Mouse (Mus musculus): ENCODE measurements at regions not wholly inside any gene's neighbourhood (a gene's known extent, or its start where the extent isn't known, plus 50 kb on each side); places are given as distances from the start of the nearest gene placed in this dataset.

- Histone ChIP-seq H3K4me3 (no peak overlapping the region), H3K27me3 (ENCODE audit: low read depth, poor library complexity, severe bottlenecking) (no peaks in the 10 kb centered on the region), H3K27ac (replicated peaks) (no peak overlapping the region), H3K36me3 (no peaks in the 10 kb centered on the region), H3K9me3 (replicated peaks) (no peaks in the 10 kb centered on the region), H3K4me1 (peaks cover 6% of the 10 kb centered on the region)
- 90% methylated on average over 3 of the region's 3 CpGs for WGBS
- DNase-seq (ENCODE audit: low spot score): no peak
These were observed 102.6 kb downstream of the Plk2 start for GRCm38 (mm10) chr13:110497461-110497860.

GRCm38 (mm10) chr13:110507814-110508362 is 113.0 kb downstream of the Plk2 start:
- H3K4me1 ChIP-seq: no peaks in the 10 kb centered on the region
- no peak for DNase-seq (ENCODE audit: low spot score)
- no peaks in the 10 kb centered on the region for H3K36me3 ChIP-seq
- no peaks in the 10 kb centered on the region; the same call in 1 of the 2 replicates for H3K9me3 ChIP-seq (replicated peaks)
- H3K27ac ChIP-seq (replicated peaks): no peak overlapping the region
- H3K27me3 ChIP-seq (ENCODE audit: low read depth, poor library complexity, severe bottlenecking): no peaks in the 10 kb centered on the region
- H3K4me3 ChIP-seq: no peak overlapping the region
- 70% methylated on average over 1 of the region's 1 CpGs for WGBS

- Histone ChIP-seq H3K36me3 (no peaks in the 10 kb centered on the region), H3K4me1 (no peaks in the 10 kb centered on the region), H3K4me3 (no peak overlapping the region), H3K27me3 (ENCODE audit: low read depth, poor library complexity, severe bottlenecking) (no peaks in the 10 kb centered on the region), H3K27ac (replicated peaks) (no peak overlapping the region), H3K9me3 (replicated peaks) (no peaks in the 10 kb centered on the region)
- DNase-seq (ENCODE audit: low spot score): no peak
- 91% methylated on average over 8 of the region's 8 CpGs for WGBS
These were observed 123.1 kb downstream of the Plk2 start for GRCm38 (mm10) chr13:110517986-110518385.

DNA sequence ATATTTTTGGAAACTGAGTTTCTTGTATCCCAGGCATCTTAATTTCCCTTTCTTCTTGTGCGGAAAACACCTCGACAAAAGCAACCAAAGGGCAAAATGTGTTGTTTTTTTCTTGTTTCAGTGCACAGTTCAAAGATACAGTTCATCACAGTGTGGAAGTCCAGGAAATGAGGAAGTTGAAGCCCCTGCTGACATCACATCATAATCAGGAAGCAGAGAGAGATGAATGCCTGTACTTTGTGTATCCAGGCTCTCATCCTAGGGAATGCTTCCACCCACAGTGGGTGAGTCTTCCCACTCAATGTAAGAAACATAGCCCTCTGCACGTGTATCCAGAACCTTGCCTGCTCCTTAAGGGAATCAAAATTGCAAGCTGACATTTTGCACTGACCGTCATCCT is 128.1 kb downstream of the Plk2 start:
- Histone ChIP-seq H3K4me1 (no peaks in the 10 kb centered on the region), H3K4me3 (no peak overlapping the region), H3K27ac (replicated peaks) (no peak overlapping the region), H3K9me3 (replicated peaks) (no peaks in the 10 kb centered on the region), H3K27me3 (ENCODE audit: low read depth, poor library complexity, severe bottlenecking) (no peaks in the 10 kb centered on the region), H3K36me3 (no peaks in the 10 kb centered on the region)
- DNase-seq (ENCODE audit: low spot score): no peak
- WGBS: 95% methylated on average over 4 of the region's 4 CpGs

- H3K27me3 ChIP-seq (ENCODE audit: low read depth, poor library complexity, severe bottlenecking): no peaks in the 10 kb centered on the region
- H3K9me3 ChIP-seq (replicated peaks): no peaks in the 10 kb centered on the region
- no peaks in the 10 kb centered on the region for H3K36me3 ChIP-seq
- DNase-seq (ENCODE audit: low spot score): no peak
- H3K27ac ChIP-seq (replicated peaks): no peak overlapping the region
- no peaks in the 10 kb centered on the region for H3K4me1 ChIP-seq
- H3K4me3 ChIP-seq: no peak overlapping the region
- 94% methylated on average over 3 of the region's 3 CpGs for whole genome bisulfite sequencing
These were observed 132.8 kb downstream of the Plk2 start for GRCm38 (mm10) chr13:110527681-110528080.

DNA sequence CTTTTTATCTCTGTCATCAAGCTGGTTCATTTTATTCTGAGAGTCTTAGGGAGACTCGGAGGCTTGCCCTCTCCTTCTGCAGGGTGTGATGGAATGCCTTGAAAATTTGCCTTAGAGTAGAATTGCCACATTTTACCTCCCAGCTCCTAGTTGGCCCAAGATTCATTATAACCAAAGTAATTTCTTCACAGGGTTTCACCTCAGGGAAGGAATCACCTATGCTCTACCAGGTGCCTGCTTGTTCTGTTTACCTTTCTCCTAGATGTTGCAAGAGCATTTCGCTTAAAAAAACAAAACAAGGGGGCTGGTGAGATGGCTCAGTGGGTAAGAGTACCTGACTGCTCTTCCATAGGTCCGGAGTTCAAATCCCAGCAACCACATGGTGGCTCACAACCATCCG is 134.8 kb downstream of the Plk2 start:
- H3K4me1 ChIP-seq: peaks cover 13% of the 10 kb centered on the region
- H3K36me3 ChIP-seq: no peaks in the 10 kb centered on the region
- H3K4me3 ChIP-seq: no peak overlapping the region
- 93% methylated on average over 4 of the region's 4 CpGs for WGBS
- no peaks in the 10 kb centered on the region for H3K27me3 ChIP-seq (ENCODE audit: low read depth, poor library complexity, severe bottlenecking)
- no peak for DNase-seq (ENCODE audit: low spot score)
- no peak overlapping the region for H3K27ac ChIP-seq (replicated peaks)
- no peaks in the 10 kb centered on the region for H3K9me3 ChIP-seq (replicated peaks)

DNA sequence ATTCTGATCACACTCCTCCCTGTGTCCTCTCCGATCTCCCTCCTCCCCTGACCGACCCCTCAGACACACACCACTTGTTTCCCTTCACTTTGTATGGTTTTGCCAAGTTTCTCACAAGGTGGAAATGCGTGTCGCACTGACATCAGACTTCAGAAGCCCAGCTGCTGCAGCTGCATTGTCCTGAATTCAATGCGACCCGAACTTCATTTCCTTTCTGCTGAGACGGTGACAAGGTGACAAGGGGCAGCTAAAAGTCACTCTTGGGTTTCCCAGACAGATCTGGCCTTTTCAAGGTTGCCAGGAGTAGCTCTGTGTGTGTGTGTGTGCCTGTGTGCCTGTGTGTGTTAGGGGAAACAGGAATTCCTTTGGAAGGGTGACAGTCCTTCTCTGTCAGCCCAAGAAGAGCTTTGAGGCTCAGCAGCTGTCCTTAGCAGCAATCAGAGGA is 139.5 kb downstream of the Plk2 start:
- Histone ChIP-seq H3K36me3 (no peaks in the 10 kb centered on the region), H3K27ac (replicated peaks) (peak overlapping the region; percentile 46), H3K9me3 (replicated peaks) (no peaks in the 10 kb centered on the region), H3K4me3 (no peak overlapping the region), H3K27me3 (ENCODE audit: low read depth, poor library complexity, severe bottlenecking) (no peaks in the 10 kb centered on the region), H3K4me1 (peaks cover 28% of the 10 kb centered on the region)
- peak; percentile 45 for DNase-seq (ENCODE audit: low spot score)
- WGBS: 34% methylated on average over 7 of the region's 7 CpGs

GRCm38 (mm10) chr13:110535785-110536184 is 140.9 kb downstream of the Plk2 start:
- no peak overlapping the region for H3K27ac ChIP-seq (replicated peaks)
- no peaks in the 10 kb centered on the region for H3K9me3 ChIP-seq (replicated peaks)
- H3K4me3 ChIP-seq: no peak overlapping the region
- DNase-seq (ENCODE audit: low spot score): no peak
- no peaks in the 10 kb centered on the region for H3K36me3 ChIP-seq
- no peaks in the 10 kb centered on the region for H3K27me3 ChIP-seq (ENCODE audit: low read depth, poor library complexity, severe bottlenecking)
- WGBS: 90% methylated on average over 2 of the region's 2 CpGs
- peaks cover 37% of the 10 kb centered on the region for H3K4me1 ChIP-seq

GRCm38 (mm10) chr13:110537960-110538463 is 143.2 kb downstream of the Plk2 start:
- H3K27ac ChIP-seq (replicated peaks): no peak overlapping the region
- H3K4me1 ChIP-seq: peaks cover 39% of the 10 kb centered on the region
- DNase-seq (ENCODE audit: low spot score): no peak
- H3K36me3 ChIP-seq: no peaks in the 10 kb centered on the region
- no peaks in the 10 kb centered on the region for H3K9me3 ChIP-seq (replicated peaks)
- no peak overlapping the region for H3K4me3 ChIP-seq
- WGBS: 74% methylated on average over 7 of the region's 7 CpGs
- H3K27me3 ChIP-seq (ENCODE audit: low read depth, poor library complexity, severe bottlenecking): no peaks in the 10 kb centered on the region

- peaks cover 23% of the 10 kb centered on the region for H3K4me1 ChIP-seq
- H3K36me3 ChIP-seq: no peaks in the 10 kb centered on the region
- H3K4me3 ChIP-seq: no peak overlapping the region
- no peaks in the 10 kb centered on the region for H3K27me3 ChIP-seq (ENCODE audit: low read depth, poor library complexity, severe bottlenecking)
- no peaks in the 10 kb centered on the region for H3K9me3 ChIP-seq (replicated peaks)
- H3K27ac ChIP-seq (replicated peaks): no peak overlapping the region
- 85% methylated on average over 13 of the region's 13 CpGs for WGBS
- no peak for DNase-seq (ENCODE audit: low spot score)
These were observed 145.9 kb downstream of the Plk2 start for GRCm38 (mm10) chr13:110540543-110541265.

DNA sequence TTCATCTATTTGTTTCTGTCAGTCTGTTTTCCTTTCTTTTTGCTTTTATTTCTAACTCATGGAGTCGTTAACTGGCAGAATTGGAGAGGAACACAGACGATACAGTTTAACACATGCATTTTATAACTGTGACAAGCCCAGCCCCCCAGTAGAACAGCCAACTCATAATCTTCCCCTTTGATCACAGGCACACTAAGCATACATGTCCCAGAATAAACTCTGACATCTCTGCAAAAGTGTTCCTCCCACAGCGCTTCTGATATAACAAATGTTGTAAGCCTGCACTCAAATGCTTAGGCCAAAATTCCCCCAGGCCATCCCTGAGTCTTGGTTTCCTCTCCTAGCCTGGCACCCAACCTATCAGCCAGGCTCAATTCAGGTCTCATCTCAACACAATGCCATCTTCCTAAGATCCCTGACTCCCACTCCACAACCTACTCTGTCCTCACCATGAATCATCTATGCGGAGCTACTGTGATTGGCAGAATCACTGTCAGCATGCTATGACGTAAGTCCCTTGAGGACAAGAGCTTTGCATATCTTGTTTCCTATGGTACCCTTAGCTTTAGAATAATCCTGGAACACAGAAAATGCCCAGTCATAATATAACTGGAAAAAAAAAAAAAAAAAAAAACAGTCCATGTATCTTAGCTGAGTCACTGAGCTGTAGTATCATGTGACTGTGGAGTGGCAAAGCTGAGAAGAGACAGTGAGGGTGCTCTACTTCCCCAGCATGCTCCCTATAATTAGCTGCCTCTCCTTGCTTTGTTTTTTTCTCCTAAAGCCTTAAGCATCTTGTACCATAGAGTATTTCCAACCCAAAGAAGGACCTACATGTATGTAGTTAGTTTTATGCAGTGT is 146.7 kb downstream of the Plk2 start:
- no peak for DNase-seq (ENCODE audit: low spot score)
- no peak overlapping the region for H3K4me3 ChIP-seq
- H3K4me1 ChIP-seq: peaks cover 23% of the 10 kb centered on the region
- WGBS: 95% methylated on average over 5 of the region's 5 CpGs
- H3K9me3 ChIP-seq (replicated peaks): no peaks in the 10 kb centered on the region
- H3K27ac ChIP-seq (replicated peaks): no peak overlapping the region
- H3K36me3 ChIP-seq: no peaks in the 10 kb centered on the region
- no peaks in the 10 kb centered on the region for H3K27me3 ChIP-seq (ENCODE audit: low read depth, poor library complexity, severe bottlenecking)

GRCm38 (mm10) chr13:110542303-110543065 is 147.6 kb downstream of the Plk2 start:
- Histone ChIP-seq H3K4me1 (peaks cover 23% of the 10 kb centered on the region), H3K9me3 (replicated peaks) (no peaks in the 10 kb centered on the region), H3K27me3 (ENCODE audit: low read depth, poor library complexity, severe bottlenecking) (no peaks in the 10 kb centered on the region), H3K36me3 (no peaks in the 10 kb centered on the region), H3K4me3 (no peak overlapping the region), H3K27ac (replicated peaks) (no peak overlapping the region)
- no peak for DNase-seq (ENCODE audit: low spot score)
- 93% methylated on average over 5 of the region's 5 CpGs for WGBS
